Mouse (Mus musculus): ENCODE results near the gene Mucl2.
"Not testable (repeated sequence)": the region's sequence is repeated elsewhere in the genome, so short reads cannot be mapped to it uniquely, and the experiment has no call there.

Gene Mucl2

GRCm38 (mm10) chr15:103899212-103899611, at the start of gene Mucl2:
Gene Mucl2, minus strand, starts transcription at chr15:103899312.
- no peak for DNase-seq

- not testable (repeated sequence) for DNase-seq
These were observed 13.9 kb upstream of the Mucl2 start for GRCm38 (mm10) chr15:103913061-103913460.
